Mouse (Mus musculus) liver, adult 2 months (tissue): ENCODE measurements around the gene Cdk14.

Experiments used
- CTCF ChIP-seq: fragments of 200-500 bp; IDR thresholded peaks from 2 replicates; pipeline ENCODE4 v1.5.1; 2011; ENCODE audit warnings: low read depth, low read length, control low read depth
- POLR2A ChIP-seq: fragments of 200-500 bp; IDR thresholded peaks from 2 replicates; pipeline ENCODE4 v1.6.1; 2011; ENCODE audit warnings: low read length, control low read depth; ENCODE audit not compliant: insufficient read depth; ENCODE audit errors: extremely low read depth

GRCm38 (mm10) chr5:5013783-5014182, 406.3 kb downstream of the Cdk14 start:
- TF ChIP-seq CTCF (no peak), POLR2A (no peak)
